Mouse (Mus musculus) forebrain, embryonic 14.5 days (tissue): ENCODE data around the gene Gramd1a. TPM values are rescaled to one million over a fixed set of nuclear protein-coding genes. Genes with fewer than 3 reads are reported as not detected.

Experiments
- ATAC-seq: fragments of 200-750 bp; cut with Nextera tagmentation; 2 replicates; pipeline ENCODE4 v1.8.0; 2017; ENCODE audit warnings: mild to moderate bottlenecking, moderate library complexity
- DNase-seq: peaks from one replicate; pipeline ENCODE4 v3.0.0-alpha.2; 2015; ENCODE audit warnings: low spot score
- H3K27ac ChIP-seq: fragments of 300-500 bp; sonication (generic); 2 replicates; pipeline ENCODE4 v1.5.1; 2014; ENCODE audit warnings: low read depth, mild to moderate bottlenecking, control low read depth, low read length, moderate library complexity
- H3K27me3 ChIP-seq: fragments of 300-500 bp; sonication (generic); replicated peaks from 2 replicates; pipeline ENCODE4 v1.6.1; 2014; ENCODE audit warnings: low read length, control low read depth, mixed read lengths; ENCODE audit not compliant: control insufficient read depth, insufficient read depth
- H3K36me3 ChIP-seq: fragments of 300-500 bp; sonication (generic); 2 replicates; pipeline ENCODE4 v1.6.1; 2014; ENCODE audit warnings: low read length, control low read depth; ENCODE audit not compliant: control insufficient read depth, insufficient read depth
- H3K4me1 ChIP-seq: fragments of 300-500 bp; sonication (generic); 2 replicates; pipeline ENCODE4 v1.6.1; 2014; ENCODE audit warnings: antibody characterized with exemption, low read length, control low read depth; ENCODE audit not compliant: control insufficient read depth, insufficient read depth
- H3K4me2 ChIP-seq: fragments of 300-500 bp; sonication (generic); 2 replicates; pipeline ENCODE4 v1.6.1; 2014; ENCODE audit warnings: mild to moderate bottlenecking, control low read depth, low read length
- H3K4me3 ChIP-seq: fragments of 300-500 bp; sonication (generic); 2 replicates; pipeline ENCODE4 v1.5.1; 2014; ENCODE audit warnings: low read depth, low read length, control low read depth
- H3K9ac ChIP-seq: fragments of 300-500 bp; sonication (generic); 2 replicates; pipeline ENCODE4 v1.6.1; 2014; ENCODE audit warnings: mild to moderate bottlenecking, low read length, control low read depth, moderate library complexity
- H3K9me3 ChIP-seq: fragments of 300-500 bp; sonication (generic); replicated peaks from 2 replicates; pipeline ENCODE4 v1.6.1; 2016; ENCODE audit warnings: low read length, control low read depth, mixed read lengths; ENCODE audit not compliant: control insufficient read depth
- WGBS: fragments of 180-500 bp; shearing (Covaris S2); extraction: QIAGEN DNeasy Blood & Tissue Kit; methylation state at CpG from one replicate; pipeline ENCODE4 v1.1.7; 2014; 5-methylcytosine and 5-hydroxymethylcytosine counted together
- polyA plus RNA-seq: library from polyadenylated mRNA; unstranded; fragments of >200 nt; fragmentation: Nextera tagmentation; extraction: Ambion mirVana; gene quantifications from 2 replicates; pipeline ENCODE4 v1.2.1, GENCODE M21; 2014

Gramd1a gene
- polyA plus RNA-seq, 1 experiment from 2014 or later, result 150 TPM

DNA sequence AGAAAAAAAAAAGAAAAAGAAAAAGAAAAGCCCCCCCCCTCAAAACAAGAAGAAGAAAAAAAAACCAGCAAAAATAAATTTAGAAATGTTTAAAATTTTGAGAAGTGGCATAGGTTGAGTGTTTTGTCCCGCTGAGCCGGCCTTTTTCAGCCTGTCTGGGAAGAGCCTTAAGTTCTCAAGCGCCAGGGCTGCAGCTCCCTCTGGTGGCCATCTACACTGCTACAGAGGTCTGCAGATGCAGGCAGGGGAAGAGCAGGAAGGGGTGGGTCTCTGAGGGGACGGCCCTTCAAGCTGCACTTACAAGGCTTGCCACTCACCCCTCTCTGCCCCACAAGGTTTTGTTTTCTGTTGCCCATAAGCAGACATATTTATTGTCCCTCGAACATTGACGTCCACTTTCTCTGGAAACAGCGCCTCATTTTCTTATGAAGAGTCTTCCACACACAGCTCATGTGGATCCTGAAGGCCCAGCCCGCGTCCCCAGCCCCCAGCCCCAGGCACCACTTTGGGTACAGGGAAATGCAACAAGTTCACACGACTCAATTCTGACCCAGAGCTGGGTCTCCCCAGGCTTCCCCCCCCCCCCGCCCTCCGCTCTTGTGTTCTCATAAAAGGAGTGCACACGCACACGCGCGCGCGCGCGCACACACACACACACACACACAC lies 58.0 kb downstream of the Gramd1a start:
- Histone ChIP-seq H3K4me3 (no peak overlapping the region), H3K4me1 (no peaks in the 10 kb centered on the region), H3K36me3 (no peaks in the 10 kb centered on the region), H3K9ac (no peak overlapping the region; the same call in 1 of the 2 replicates), H3K27me3 (no peaks in the 10 kb centered on the region), H3K4me2 (peak overlapping the region; percentile 39), H3K9me3 (no peaks in the 10 kb centered on the region), H3K27ac (no peak overlapping the region)
- WGBS, result 42% methylated on average over 20 of the region's 20 CpGs
- peak; percentile 96 for ATAC-seq
- DNase-seq, result peak; percentile 95

DNA sequence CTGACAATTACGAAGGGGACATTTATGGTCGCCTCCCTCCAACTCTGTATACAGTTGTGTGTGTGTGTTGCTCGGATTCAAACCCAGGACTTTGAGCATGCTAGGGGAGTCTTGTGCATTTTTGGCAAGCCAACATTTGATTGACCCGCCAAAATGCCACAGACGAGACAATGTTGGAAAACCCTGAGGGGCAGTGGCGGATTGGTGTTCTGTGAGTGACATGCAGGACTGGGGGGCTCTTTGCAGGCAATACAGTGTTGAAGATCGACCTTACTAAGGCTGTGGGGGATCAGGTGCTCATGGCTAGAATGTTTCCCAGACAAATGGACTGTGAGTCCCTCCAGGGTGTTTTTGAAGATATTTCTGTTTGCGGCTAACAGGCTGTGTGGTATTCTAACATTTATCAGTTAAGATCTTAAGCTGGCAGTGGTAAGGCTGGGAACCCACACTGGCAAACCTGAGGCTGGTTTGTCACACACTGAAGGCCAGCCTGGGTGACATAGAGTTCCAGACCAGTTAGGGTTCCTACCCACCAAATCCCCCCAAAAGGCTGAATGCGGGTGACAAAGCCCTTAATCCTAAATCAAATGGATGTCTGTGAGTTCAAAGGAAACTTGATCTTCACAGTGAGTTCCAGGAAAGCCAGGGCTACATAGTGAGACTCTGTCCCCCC lies 58.7 kb downstream of the Gramd1a start:
- no peaks in the 10 kb centered on the region for H3K27me3 ChIP-seq
- no peak overlapping the region for H3K9ac ChIP-seq
- no peaks in the 10 kb centered on the region for H3K4me1 ChIP-seq
- H3K9me3 ChIP-seq, result no peaks in the 10 kb centered on the region
- no peak overlapping the region for H3K27ac ChIP-seq
- H3K4me2 ChIP-seq, result no peak overlapping the region
- H3K36me3 ChIP-seq, result no peaks in the 10 kb centered on the region
- no peak for ATAC-seq
- 74% methylated on average over 9 of the region's 9 CpGs for WGBS
- no peak overlapping the region for H3K4me3 ChIP-seq
- DNase-seq, result no peak

DNA sequence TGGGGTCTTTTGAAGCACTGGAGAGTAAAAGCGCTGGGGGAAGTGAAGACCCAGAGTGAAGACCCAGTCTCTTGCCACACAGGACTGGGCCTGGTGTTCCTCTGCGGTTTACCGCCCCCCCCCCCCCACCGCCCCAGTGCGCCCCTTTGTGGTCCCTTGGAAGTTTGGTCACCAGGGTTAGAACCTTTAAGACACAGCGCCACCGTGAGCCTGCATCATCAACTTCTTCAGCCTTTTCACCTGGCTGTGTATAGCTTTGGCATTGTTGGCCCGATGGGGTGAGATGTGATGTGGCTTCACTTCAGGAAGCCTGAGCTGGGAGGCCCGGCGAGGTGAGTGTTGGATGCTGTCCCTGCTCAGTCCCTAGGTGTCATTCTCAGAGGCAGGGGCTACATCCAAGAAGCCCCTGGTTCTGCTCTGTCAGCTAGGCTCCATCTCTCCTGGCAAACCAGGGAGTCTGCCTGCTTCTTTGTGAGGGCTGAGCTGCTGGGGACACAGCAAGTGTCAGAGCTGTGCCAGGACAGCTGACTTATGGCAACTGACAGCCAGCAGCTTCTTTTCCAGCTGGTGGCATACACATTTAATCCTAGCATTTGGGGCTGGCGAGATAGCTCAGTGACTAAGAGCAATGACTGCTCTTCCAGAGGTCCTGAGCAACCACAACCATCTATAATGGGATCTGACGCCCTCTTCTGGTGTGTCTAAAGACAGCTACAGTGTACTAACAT lies 60.8 kb downstream of the Gramd1a start:
- WGBS, result 23% methylated on average over 12 of the region's 12 CpGs
- H3K9me3 ChIP-seq, result no peaks in the 10 kb centered on the region

DNA sequence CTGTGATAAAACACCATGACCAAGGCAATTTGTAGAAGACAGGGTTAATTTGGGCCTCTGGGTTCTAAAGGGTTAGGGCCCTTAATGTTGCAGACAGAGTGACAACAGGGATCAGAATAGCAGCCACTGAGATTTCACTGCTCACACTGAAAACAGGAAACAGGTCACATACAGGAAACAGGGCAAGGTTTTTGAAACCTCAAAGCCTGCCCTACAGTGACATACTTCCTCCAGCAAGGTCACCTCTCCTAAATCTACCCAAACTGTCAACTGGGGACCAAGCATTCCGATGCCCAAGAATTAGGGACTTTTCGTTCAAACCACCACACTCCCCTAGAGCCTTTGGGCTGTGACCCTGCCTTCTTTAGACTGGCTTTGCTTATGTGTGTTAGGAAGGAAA lies 66.0 kb downstream of the Gramd1a start:
- Histone ChIP-seq H3K27ac (no peak overlapping the region), H3K9ac (no peak overlapping the region), H3K9me3 (no peaks in the 10 kb centered on the region), H3K27me3 (no peaks in the 10 kb centered on the region), H3K4me3 (no peak overlapping the region), H3K4me2 (no peak overlapping the region), H3K4me1 (no peaks in the 10 kb centered on the region), H3K36me3 (no peaks in the 10 kb centered on the region)
- ATAC-seq (no peak), DNase-seq (no peak)
- 93% methylated on average over 2 of the region's 2 CpGs for WGBS

More for the DNA sequence above, 60.8 kb downstream of the Gramd1a start:
- ATAC-seq, result no peak
- Histone ChIP-seq H3K9ac (no peak overlapping the region), H3K27me3 (no peaks in the 10 kb centered on the region), H3K4me3 (no peak overlapping the region), H3K36me3 (no peaks in the 10 kb centered on the region), H3K4me1 (no peaks in the 10 kb centered on the region), H3K4me2 (no peak overlapping the region), H3K27ac (no peak overlapping the region)
- DNase-seq, result no peak

DNA sequence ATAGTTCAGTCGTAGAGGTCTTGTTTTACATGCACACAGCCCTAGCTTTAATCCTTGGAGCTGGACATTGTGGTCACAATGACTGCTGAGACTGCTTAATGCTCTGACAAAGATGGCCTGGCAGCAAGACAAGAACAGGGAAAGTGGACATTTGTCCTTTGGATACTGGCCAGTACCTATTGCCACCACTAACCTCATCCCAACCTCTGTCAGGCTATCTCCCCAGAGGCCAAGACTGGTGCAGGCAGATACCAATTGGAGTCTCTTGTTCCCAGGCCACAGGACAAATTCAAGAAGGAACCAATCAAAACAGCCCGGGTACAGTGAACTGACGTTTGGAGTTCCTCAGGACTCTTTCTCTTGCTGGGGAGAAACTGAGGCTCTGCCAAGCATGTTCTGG lies 67.5 kb downstream of the Gramd1a start:
- WGBS, result 69% methylated on average over 3 of the region's 3 CpGs
- ATAC-seq (no peak), DNase-seq (no peak)
- Histone ChIP-seq H3K4me3 (no peak overlapping the region), H3K27me3 (no peaks in the 10 kb centered on the region), H3K36me3 (no peaks in the 10 kb centered on the region), H3K4me1 (no peaks in the 10 kb centered on the region), H3K9me3 (no peaks in the 10 kb centered on the region), H3K4me2 (no peak overlapping the region), H3K9ac (no peak overlapping the region), H3K27ac (no peak overlapping the region)

DNA sequence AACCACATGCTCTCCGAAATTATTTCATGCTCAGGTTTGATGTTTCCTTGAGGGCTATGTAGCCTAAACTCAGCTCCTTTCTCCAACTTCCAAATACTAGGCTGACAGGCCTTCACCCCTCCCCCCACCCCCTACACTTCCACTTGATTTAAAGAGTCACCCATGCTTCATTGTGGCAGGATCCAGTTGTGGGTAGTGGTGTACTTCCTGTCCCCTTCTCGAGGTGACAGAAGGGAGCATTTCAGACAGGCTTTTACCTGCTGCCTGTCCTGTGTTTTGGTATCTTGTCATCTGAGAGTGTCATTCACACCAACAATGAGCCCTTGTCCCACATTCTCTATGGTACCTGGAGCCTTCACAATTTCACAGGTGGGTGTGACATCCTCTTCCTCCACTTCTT lies 68.4 kb downstream of the Gramd1a start:
- H3K27me3 ChIP-seq, result no peaks in the 10 kb centered on the region
- H3K9me3 ChIP-seq, result no peaks in the 10 kb centered on the region
- ATAC-seq (no peak), DNase-seq (no peak)
- H3K4me1 ChIP-seq, result no peaks in the 10 kb centered on the region
- H3K27ac ChIP-seq, result no peak overlapping the region
- no peak overlapping the region for H3K4me3 ChIP-seq
- H3K4me2 ChIP-seq, result no peak overlapping the region
- H3K9ac ChIP-seq, result no peak overlapping the region
- 77% methylated on average over 2 of the region's 2 CpGs for WGBS
- no peaks in the 10 kb centered on the region for H3K36me3 ChIP-seq

DNA sequence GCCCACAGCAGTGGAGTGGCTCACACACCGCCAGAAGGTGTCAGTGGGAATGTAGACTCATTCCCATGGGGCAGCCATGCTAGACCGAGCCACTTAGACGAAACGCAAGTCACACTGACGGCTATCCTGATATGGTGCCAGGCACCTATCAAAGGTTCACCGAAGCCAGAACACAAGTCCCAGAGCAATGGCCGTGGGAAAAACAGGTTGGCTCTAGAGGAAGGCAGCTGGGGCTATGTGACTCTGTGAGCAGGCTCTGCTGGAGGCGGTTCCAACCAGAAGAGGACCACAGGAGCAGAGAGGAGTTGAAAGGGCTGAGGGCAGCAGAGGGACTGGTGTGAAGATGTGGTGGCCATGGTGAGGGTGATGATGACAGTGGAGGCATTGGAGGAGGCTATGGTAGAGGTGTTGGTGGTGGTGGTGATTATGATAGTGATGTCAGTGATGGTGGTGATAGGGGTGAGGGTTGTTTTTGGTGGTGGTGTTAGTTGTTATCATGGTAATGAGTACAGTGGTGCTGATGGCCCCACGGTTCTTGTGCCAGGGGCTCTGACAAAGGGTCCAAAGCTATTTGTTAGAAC lies 69.4 kb downstream of the Gramd1a start:
- no peak for DNase-seq
- H3K9me3 ChIP-seq, result no peaks in the 10 kb centered on the region
- H3K4me1 ChIP-seq, result no peaks in the 10 kb centered on the region
- no peak overlapping the region for H3K4me3 ChIP-seq
- no peaks in the 10 kb centered on the region for H3K27me3 ChIP-seq
- no peak overlapping the region for H3K27ac ChIP-seq
- H3K36me3 ChIP-seq, result no peaks in the 10 kb centered on the region
- no peak overlapping the region for H3K9ac ChIP-seq
- no peak for ATAC-seq
- no peak overlapping the region for H3K4me2 ChIP-seq
- 91% methylated on average over 9 of the region's 9 CpGs for WGBS

DNA sequence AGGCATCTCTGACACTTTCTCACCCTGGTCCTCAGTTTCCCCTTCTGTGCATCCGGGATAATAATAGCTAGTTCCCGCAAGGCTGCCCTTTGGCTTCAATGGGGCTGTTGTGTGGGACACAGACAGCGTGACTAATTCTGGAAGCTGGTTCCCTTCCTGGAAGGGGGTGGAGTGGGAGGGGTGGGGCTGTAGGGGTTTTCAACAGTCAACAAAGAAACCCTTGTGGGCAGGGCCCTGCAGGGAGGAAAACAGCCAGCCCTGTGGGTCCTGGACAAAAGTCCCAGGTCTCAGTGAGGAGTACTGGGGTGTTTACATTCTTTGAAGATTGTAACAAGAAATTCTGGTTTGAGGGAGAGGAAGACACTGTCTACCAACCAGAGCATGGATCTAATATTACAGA lies 70.5 kb downstream of the Gramd1a start:
- H3K9ac ChIP-seq, result no peak overlapping the region
- H3K4me1 ChIP-seq, result no peaks in the 10 kb centered on the region
- H3K4me2 ChIP-seq, result no peak overlapping the region
- no peaks in the 10 kb centered on the region for H3K27me3 ChIP-seq
- ATAC-seq, result no peak
- 10% methylated on average over 3 of the region's 3 CpGs for WGBS
- H3K9me3 ChIP-seq, result no peaks in the 10 kb centered on the region
- no peaks in the 10 kb centered on the region for H3K36me3 ChIP-seq
- no peak overlapping the region for H3K4me3 ChIP-seq
- H3K27ac ChIP-seq, result no peak overlapping the region
- peak; percentile 21 for DNase-seq
